ENCODE assay signal across 28 mouse cellular contexts in the genomic region with DNA sequence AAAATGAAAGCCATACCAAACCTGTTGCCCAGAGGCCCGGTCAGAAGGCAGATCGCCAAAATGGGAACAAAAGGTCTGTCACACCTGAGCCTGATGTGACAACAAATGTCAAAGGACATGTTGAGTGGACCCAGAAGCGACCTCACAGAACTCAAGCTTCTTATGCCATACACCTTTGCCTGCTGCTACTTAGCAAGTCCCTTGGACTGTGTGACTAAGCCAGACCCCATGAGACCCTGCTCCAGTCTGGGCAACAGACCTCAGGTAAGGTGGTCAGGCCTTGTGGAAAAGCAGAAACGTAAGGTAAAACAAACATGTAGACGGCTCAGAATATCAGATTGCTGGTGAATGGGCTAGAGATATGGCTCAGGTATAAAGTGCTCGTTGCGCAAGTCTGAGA.
"Had no signal": no experiment of that assay in that cellular context is flagged by ENCODE, and none has a peak within 500 bp of the region (broad histone marks: within the 10 kb centered on the region; RNA-seq: fewer than 3 reads in every experiment).

No protein-coding gene starts in this region.

- H3K9me3 ChIP-seq: embryonic facial prominence, embryonic 10.5 days; embryonic facial prominence, embryonic 12.5 days; embryonic facial prominence, embryonic 13.5 days; embryonic facial prominence, embryonic 15.5 days; forebrain, embryonic 10.5 days; forebrain, embryonic 12.5 days; forebrain, embryonic 15.5 days had no signal

- H3K4me2 ChIP-seq: embryonic facial prominence, embryonic 12.5 days; embryonic facial prominence, embryonic 13.5 days; embryonic facial prominence, embryonic 15.5 days; forebrain, embryonic 12.5 days; forebrain, embryonic 13.5 days; forebrain, embryonic 15.5 days had no signal

- H3K4me3 ChIP-seq: embryonic facial prominence, embryonic 10.5 days; embryonic facial prominence, embryonic 12.5 days; embryonic facial prominence, embryonic 13.5 days; embryonic facial prominence, embryonic 15.5 days; erythroblast, embryonic 14.5 days; forebrain, embryonic 10.5 days; forebrain, embryonic 12.5 days; forebrain, embryonic 13.5 days; forebrain, embryonic 15.5 days; gastrocnemius, adult 2 months; heart, adult 2 months had no signal

- DNase-seq: cerebellum, adult 2 months; cerebellum, adult 8-10 months; cerebellum, adult 9-10 months; cerebellum, adult 9-11 months; cerebellum, postnatal 10 days; cerebellum, postnatal 14 days; cerebellum, postnatal 25 days; cerebellum, postnatal 36 days; embryo, embryonic 11 days; forebrain, postnatal 0 days; gastrocnemius, adult 2 months; gastrocnemius, postnatal 10 days; gastrocnemius, postnatal 14 days; gastrocnemius, postnatal 25 days; gastrocnemius, postnatal 36 days; heart, adult 18-20 months had no signal

- H3K27me3 ChIP-seq: embryonic facial prominence, embryonic 12.5 days; embryonic facial prominence, embryonic 13.5 days; embryonic facial prominence, embryonic 15.5 days; forebrain, embryonic 13.5 days; forebrain, embryonic 15.5 days had no signal

- H3K9ac ChIP-seq: embryonic facial prominence, embryonic 12.5 days; embryonic facial prominence, embryonic 13.5 days; embryonic facial prominence, embryonic 15.5 days; forebrain, embryonic 12.5 days; forebrain, embryonic 13.5 days; forebrain, embryonic 15.5 days; forebrain, postnatal 0 days had no signal

- ATAC-seq: forebrain, embryonic 13.5 days; forebrain, embryonic 14.5 days; forebrain, embryonic 15.5 days; forebrain, embryonic 16.5 days; forebrain, postnatal 0 days had no signal

- H3K27ac ChIP-seq: embryonic facial prominence, embryonic 10.5 days; embryonic facial prominence, embryonic 12.5 days; embryonic facial prominence, embryonic 13.5 days; embryonic facial prominence, embryonic 15.5 days; forebrain, embryonic 10.5 days; forebrain, embryonic 12.5 days; forebrain, embryonic 13.5 days; forebrain, embryonic 15.5 days; gastrocnemius, adult 2 months; heart, adult 2 months had no signal

- H3K36me3 ChIP-seq: embryonic facial prominence, embryonic 10.5 days; embryonic facial prominence, embryonic 12.5 days; embryonic facial prominence, embryonic 13.5 days; embryonic facial prominence, embryonic 15.5 days; forebrain, embryonic 10.5 days; forebrain, embryonic 12.5 days; forebrain, embryonic 15.5 days had no signal
